Mouse (Mus musculus) ES-E14 (cell line): Measurements from ENCODE around the gene Bivm. TPM values are rescaled to one million over a fixed set of nuclear protein-coding genes. Genes with fewer than 3 reads are reported as not detected.

Source experiments
- DNase-seq: peaks from one replicate; pipeline ENCODE4 v3.0.0-alpha.2; 2013; ENCODE audit warnings: low read depth, low spot score
- H3K27ac ChIP-seq: 2 replicates; pipeline ENCODE4 v1.5.1; 2012; ENCODE audit warnings: low read depth, mild to moderate bottlenecking, low read length, moderate library complexity, mixed read lengths; ENCODE audit not compliant: poor library complexity, insufficient read depth, severe bottlenecking
- H3K36me3 ChIP-seq: 2 replicates; pipeline ENCODE4 v1.6.1; 2012; ENCODE audit warnings: mild to moderate bottlenecking, low read length, moderate library complexity, mixed read lengths; ENCODE audit not compliant: control insufficient read depth, poor library complexity, insufficient read depth, severe bottlenecking
- H3K4me1 ChIP-seq, 2 experiments: fragments of 150-350 bp in 1 of 2; sonication (generic) in 1 of 2; 2 replicates each; pipeline ENCODE4 v1.6.1; 2012; ENCODE audit warnings: low read length in 2 of 2, mild to moderate bottlenecking in 1 of 2, mixed read lengths in 1 of 2; ENCODE audit not compliant: control insufficient read depth in 2 of 2, insufficient read depth in 2 of 2, poor library complexity in 1 of 2
- H3K4me3 ChIP-seq, 2 experiments: fragments of 150-350 bp in 1 of 2; sonication (generic) in 1 of 2; 2 replicates each; pipeline ENCODE4 v1.5.1; 2012; ENCODE audit warnings: low read length in 2 of 2, low read depth in 1 of 2, mild to moderate bottlenecking in 1 of 2, mixed read lengths in 1 of 2; ENCODE audit not compliant: insufficient read depth in 1 of 2, poor library complexity in 1 of 2, severe bottlenecking in 1 of 2
- H3K9ac ChIP-seq: 2 replicates; pipeline ENCODE4 v1.6.1; 2012; ENCODE audit warnings: low read depth, mild to moderate bottlenecking, low read length, mixed read lengths; ENCODE audit not compliant: poor library complexity, insufficient read depth, severe bottlenecking
- H3K9me3 ChIP-seq: fragments of 150-350 bp; sonication (generic); 2 replicates; pipeline ENCODE4 v1.6.1; 2012; ENCODE audit warnings: low read depth, mild to moderate bottlenecking, low read length; ENCODE audit not compliant: control insufficient read depth, insufficient read depth
- CHD2 ChIP-seq: IDR thresholded peaks from 2 replicates; pipeline ENCODE4 v1.6.1; 2014; ENCODE audit warnings: mild to moderate bottlenecking, low read depth, low read length, inconsistent platforms
- HCFC1 ChIP-seq: IDR thresholded peaks from 2 replicates; pipeline ENCODE4 v1.6.1; 2012; ENCODE audit warnings: low read length, inconsistent platforms, borderline replicate concordance; ENCODE audit not compliant: insufficient read depth
- MAFK ChIP-seq: IDR thresholded peaks from 2 replicates; pipeline ENCODE4 v1.6.1; 2014; ENCODE audit warnings: mild to moderate bottlenecking, low read depth, low read length, inconsistent platforms; ENCODE audit not compliant: insufficient read depth
- ZC3H11A ChIP-seq: IDR thresholded peaks from 2 replicates; pipeline ENCODE4 v1.6.1; 2012; ENCODE audit warnings: low read depth, mild to moderate bottlenecking, inconsistent platforms, low read length, borderline replicate concordance
- ZNF384 ChIP-seq: IDR thresholded peaks from 2 replicates; pipeline ENCODE4 v1.6.1; 2012; ENCODE audit warnings: low read depth, low read length, inconsistent platforms
- in situ Hi-C, 2 experiments: fragments of 600-800 bp; cut with MboI; formaldehyde crosslinking; loops; one replicate each; pipeline ENCODE4 v1.15.1; 2025; ENCODE audit warnings: low sequenced_read_pairs in 2 of 2, inconsistent platforms in 1 of 2; ENCODE audit not compliant: unreplicated experiment in 2 of 2
- total RNA-seq: library from RNA; depleted of rRNA; stranded (reverse); fragments of 300-350 nt; gene quantifications from 2 replicates; pipeline ENCODE4 v1.2.3, GENCODE M21; 2012

The Bivm gene
- total RNA-seq, 1 experiment: 10.9 TPM

- TF ChIP-seq ZNF384 (no peak), HCFC1 (no peak), ZC3H11A (no peak), MAFK (no peak), CHD2 (no peak)
- H3K36me3 ChIP-seq: no peaks in the 10 kb centered on the region; the same call in 1 of the 2 replicates
- H3K4me3 ChIP-seq: no peak overlapping the region
Observed at GRCm38 (mm10) chr1:44125590-44125989, 6.8 kb downstream of the Bivm start.

GRCm38 (mm10) chr1:44129929-44130581 lies 11.3 kb downstream of the Bivm start:
- in situ Hi-C loops: no loop called here

More at GRCm38 (mm10) chr1:44125590-44125989, 6.8 kb downstream of the Bivm start:
- Histone ChIP-seq H3K9me3 (no peaks in the 10 kb centered on the region), H3K9ac (no peak overlapping the region), H3K27ac (no peak overlapping the region), H3K4me1 (no peaks in the 10 kb centered on the region)
- no peak for DNase-seq
- in situ Hi-C loops: no loop called here

GRCm38 (mm10) chr1:44140232-44140631 lies 21.5 kb downstream of the Bivm start:
- Histone ChIP-seq H3K9ac (no peak overlapping the region), H3K9me3 (no peaks in the 10 kb centered on the region), H3K4me3 (no peak overlapping the region), H3K4me1 (no peaks in the 10 kb centered on the region), H3K36me3 (no peaks in the 10 kb centered on the region), H3K27ac (no peak overlapping the region)
- no peak for DNase-seq
- in situ Hi-C loops: no loop called here
- no peak for TF ChIP-seq ZC3H11A
- no peak for TF ChIP-seq HCFC1
- no peak for TF ChIP-seq CHD2
- TF ChIP-seq ZNF384: no peak
- TF ChIP-seq MAFK: no peak

More at GRCm38 (mm10) chr1:44129929-44130581, 11.3 kb downstream of the Bivm start:
- no peak overlapping the region for H3K27ac ChIP-seq
- no peaks in the 10 kb centered on the region for H3K9me3 ChIP-seq
- no peak for DNase-seq
- H3K9ac ChIP-seq: no peak overlapping the region
- TF ChIP-seq HCFC1 (no peak), ZC3H11A (no peak), CHD2 (no peak)
- H3K36me3 ChIP-seq: no peaks in the 10 kb centered on the region; the same call in 1 of the 2 replicates
- no peak overlapping the region for H3K4me3 ChIP-seq
- H3K4me1 ChIP-seq: no peaks in the 10 kb centered on the region

GRCm38 (mm10) chr1:44142747-44143146 lies 24.0 kb downstream of the Bivm start:
- TF ChIP-seq MAFK (no peak), ZC3H11A (no peak), CHD2 (no peak), HCFC1 (no peak), ZNF384 (no peak)
- Histone ChIP-seq H3K4me3 (no peak overlapping the region), H3K4me1 (no peaks in the 10 kb centered on the region), H3K9ac (no peak overlapping the region), H3K36me3 (no peaks in the 10 kb centered on the region), H3K9me3 (no peaks in the 10 kb centered on the region), H3K27ac (no peak overlapping the region)
- no peak for DNase-seq
- in situ Hi-C loops: no loop called here
